Mouse (Mus musculus): Measurements from ENCODE around the gene 1700020N01Rik. TPM values are rescaled to one million over a fixed set of nuclear protein-coding genes. Genes with fewer than 3 reads are reported as not detected.

1700020N01Rik gene
- polyA plus RNA-seq, 1 experiment from 2014 or later, result not detected

DNA sequence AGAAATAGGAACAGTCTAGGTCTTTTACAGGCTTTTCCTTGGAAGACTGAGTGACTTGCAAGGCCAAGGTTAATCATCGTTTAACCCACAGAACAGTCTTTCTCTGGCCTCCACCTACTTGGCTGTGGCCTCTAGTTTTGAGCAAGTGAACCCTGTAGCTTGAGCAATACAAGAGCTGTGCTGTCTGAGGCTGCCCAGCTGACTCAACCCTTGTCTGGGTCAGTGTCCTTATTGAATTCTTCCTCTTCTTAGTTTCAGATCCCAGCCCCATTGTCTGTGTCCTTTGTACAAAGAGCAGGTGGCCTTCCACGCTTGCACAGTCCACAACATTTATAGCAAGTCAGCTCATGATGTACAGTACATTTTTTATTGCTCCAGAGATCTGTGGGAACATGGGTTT is 16.6 kb downstream of the 1700020N01Rik start:
- Histone ChIP-seq H3K4me1 (ENCODE audit: control insufficient read depth, insufficient read depth, low read length) (peaks cover 10% of the 10 kb centered on the region), H3K36me3 (ENCODE audit: control insufficient read depth, insufficient read depth, low read length) (no peaks in the 10 kb centered on the region), H3K9ac (ENCODE audit: low read depth, low read length) (no peak overlapping the region), H3K4me2 (ENCODE audit: low read depth, low read length) (no peak overlapping the region), H3K27me3 (replicated peaks; ENCODE audit: control insufficient read depth, insufficient read depth, low read length) (no peaks in the 10 kb centered on the region), H3K4me3 (ENCODE audit: low read depth, low read length) (no peak overlapping the region), H3K9me3 (ENCODE audit: control insufficient read depth, low read length) (no peaks in the 10 kb centered on the region), H3K27ac (replicated peaks; ENCODE audit: low read depth, low read length) (no peak overlapping the region)
- DNase-seq (ENCODE audit: low spot score) (no peak), ATAC-seq (ENCODE audit: low read depth) (no peak)
- 84% methylated on average over 2 of the region's 2 CpGs for WGBS

DNA sequence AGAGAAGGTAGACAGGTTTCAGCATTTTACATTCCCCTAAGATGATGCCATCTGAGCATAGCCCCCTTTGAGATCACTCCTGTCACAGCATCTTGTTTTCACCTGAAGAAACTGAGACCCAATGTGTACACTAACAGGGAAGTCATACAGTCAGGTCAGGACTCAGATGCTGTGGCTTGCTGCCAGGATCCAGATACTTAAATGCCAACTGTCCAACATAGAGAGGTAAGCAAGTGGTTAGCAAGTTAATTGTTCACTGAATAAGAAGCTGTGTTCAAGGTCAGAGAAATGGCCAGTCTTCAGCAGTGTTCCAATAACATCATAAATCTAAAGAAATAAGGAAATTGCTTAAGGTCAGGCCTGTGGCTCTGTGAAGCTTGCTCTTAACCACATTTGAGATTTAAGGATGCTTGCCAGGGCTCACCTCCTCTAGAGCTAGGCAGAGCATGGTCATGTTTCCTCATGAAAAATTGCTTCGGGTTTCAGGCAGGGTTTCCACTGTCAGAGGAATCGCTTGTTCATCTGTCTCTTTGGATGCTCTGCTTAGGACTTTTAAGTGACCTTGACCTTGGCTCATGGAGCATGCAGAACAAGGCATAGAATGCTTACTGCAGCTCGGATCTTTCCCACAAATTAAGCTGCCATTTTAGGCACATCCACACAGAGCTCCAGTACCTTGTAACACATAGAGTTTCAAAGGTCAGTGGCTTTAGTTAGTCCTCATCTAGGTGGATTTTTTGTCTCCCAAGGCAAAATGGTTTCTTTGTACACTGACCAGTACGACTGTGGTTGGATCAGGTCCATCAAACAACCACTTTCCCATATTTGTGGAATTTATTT is 20.3 kb downstream of the 1700020N01Rik start:
- H3K4me2 ChIP-seq (ENCODE audit: low read depth, low read length), result no peak overlapping the region
- ATAC-seq (ENCODE audit: low read depth), result no peak
- H3K4me3 ChIP-seq (ENCODE audit: low read depth, low read length), result no peak overlapping the region
- H3K36me3 ChIP-seq (ENCODE audit: control insufficient read depth, insufficient read depth, low read length), result no peaks in the 10 kb centered on the region
- no peaks in the 10 kb centered on the region for H3K4me1 ChIP-seq (ENCODE audit: control insufficient read depth, insufficient read depth, low read length)
- 75% methylated on average over 4 of the region's 4 CpGs for WGBS
- H3K27ac ChIP-seq (replicated peaks; ENCODE audit: low read depth, low read length), result no peak overlapping the region
- H3K9me3 ChIP-seq (ENCODE audit: control insufficient read depth, low read length), result no peaks in the 10 kb centered on the region
- no peaks in the 10 kb centered on the region for H3K27me3 ChIP-seq (replicated peaks; ENCODE audit: control insufficient read depth, insufficient read depth, low read length)
- H3K9ac ChIP-seq (ENCODE audit: low read depth, low read length), result no peak overlapping the region
- DNase-seq (ENCODE audit: low spot score), result no peak

DNA sequence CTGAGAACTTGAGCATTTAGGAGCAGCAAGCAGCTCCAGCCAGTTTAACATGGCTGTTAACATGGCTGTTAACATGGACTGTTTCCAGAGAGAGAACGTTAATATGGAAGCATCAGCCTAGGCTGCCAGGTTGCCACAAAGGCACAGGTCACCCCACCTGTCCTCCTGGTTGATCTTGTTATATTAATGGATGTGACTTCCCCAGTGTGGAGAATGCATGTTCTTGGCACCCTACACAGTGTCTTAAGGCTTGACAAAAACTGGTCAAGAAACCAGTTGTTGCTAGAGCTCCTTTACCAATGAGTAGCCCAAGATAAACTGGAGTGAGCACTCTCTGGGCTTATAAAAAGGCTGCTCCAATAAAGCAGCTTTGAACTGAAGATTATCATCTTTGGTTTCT is 21.6 kb downstream of the 1700020N01Rik start:
- H3K36me3 ChIP-seq (ENCODE audit: control insufficient read depth, insufficient read depth, low read length), result no peaks in the 10 kb centered on the region
- no peak for ATAC-seq (ENCODE audit: low read depth)
- H3K4me3 ChIP-seq (ENCODE audit: low read depth, low read length), result no peak overlapping the region
- 91% methylated on average over 1 of the region's 1 CpGs for WGBS
- no peaks in the 10 kb centered on the region for H3K27me3 ChIP-seq (replicated peaks; ENCODE audit: control insufficient read depth, insufficient read depth, low read length)
- no peaks in the 10 kb centered on the region for H3K4me1 ChIP-seq (ENCODE audit: control insufficient read depth, insufficient read depth, low read length)
- no peaks in the 10 kb centered on the region for H3K9me3 ChIP-seq (ENCODE audit: control insufficient read depth, low read length)
- no peak overlapping the region for H3K27ac ChIP-seq (replicated peaks; ENCODE audit: low read depth, low read length)
- no peak overlapping the region for H3K9ac ChIP-seq (ENCODE audit: low read depth, low read length)
- no peak for DNase-seq (ENCODE audit: low spot score)
- H3K4me2 ChIP-seq (ENCODE audit: low read depth, low read length), result no peak overlapping the region

DNA sequence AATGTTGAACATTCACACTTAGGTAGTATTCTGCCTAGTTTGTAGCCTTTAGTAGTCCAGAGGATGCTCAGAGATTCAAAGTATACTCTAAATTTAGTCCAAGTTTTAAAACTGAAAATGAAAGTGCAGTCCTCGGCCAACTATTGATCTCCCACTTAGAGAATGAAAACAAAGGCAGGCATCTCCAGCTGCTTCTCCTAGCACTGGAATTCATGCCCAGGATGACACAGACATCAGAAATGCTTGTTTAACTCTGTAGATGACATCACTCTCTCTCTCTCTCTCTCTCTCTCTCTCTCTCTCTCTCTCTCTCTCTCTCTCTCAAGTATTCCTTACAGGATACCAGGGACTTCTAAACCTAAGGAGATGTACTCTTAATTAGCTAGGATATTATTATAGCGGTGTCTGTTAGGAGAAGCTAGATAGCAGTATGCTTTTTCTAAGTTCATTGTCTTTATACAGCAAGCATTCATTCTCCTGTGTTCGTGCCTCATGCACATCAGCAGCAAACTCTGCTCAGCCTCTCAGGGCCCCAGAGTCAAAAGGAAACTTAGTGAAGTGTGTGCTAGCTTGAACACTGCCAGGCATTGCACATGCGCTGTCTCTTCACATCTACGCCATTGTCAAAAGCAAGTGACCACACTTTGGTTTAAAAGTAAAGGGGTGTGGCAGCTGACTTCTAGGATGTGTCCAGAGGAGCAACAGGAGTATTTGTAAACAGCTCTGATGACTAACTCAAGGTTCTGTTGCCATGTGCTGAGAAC is 26.0 kb downstream of the 1700020N01Rik start:
- DNase-seq (ENCODE audit: low spot score) (no peak), ATAC-seq (ENCODE audit: low read depth) (no peak)
- Histone ChIP-seq H3K4me2 (ENCODE audit: low read depth, low read length) (no peak overlapping the region), H3K27me3 (replicated peaks; ENCODE audit: control insufficient read depth, insufficient read depth, low read length) (no peaks in the 10 kb centered on the region), H3K9me3 (ENCODE audit: control insufficient read depth, low read length) (no peaks in the 10 kb centered on the region), H3K4me1 (ENCODE audit: control insufficient read depth, insufficient read depth, low read length) (no peaks in the 10 kb centered on the region), H3K9ac (ENCODE audit: low read depth, low read length) (no peak overlapping the region), H3K27ac (replicated peaks; ENCODE audit: low read depth, low read length) (no peak overlapping the region), H3K4me3 (ENCODE audit: low read depth, low read length) (no peak overlapping the region), H3K36me3 (ENCODE audit: control insufficient read depth, insufficient read depth, low read length) (no peaks in the 10 kb centered on the region)
- WGBS, result 76% methylated on average over 5 of the region's 5 CpGs

- Histone ChIP-seq H3K4me2 (ENCODE audit: low read depth, low read length) (no peak overlapping the region), H3K9ac (ENCODE audit: low read depth, low read length) (no peak overlapping the region), H3K4me1 (ENCODE audit: control insufficient read depth, insufficient read depth, low read length) (no peaks in the 10 kb centered on the region), H3K9me3 (ENCODE audit: control insufficient read depth, low read length) (no peaks in the 10 kb centered on the region), H3K27ac (replicated peaks; ENCODE audit: low read depth, low read length) (no peak overlapping the region), H3K4me3 (ENCODE audit: low read depth, low read length) (no peak overlapping the region), H3K36me3 (ENCODE audit: control insufficient read depth, insufficient read depth, low read length) (no peaks in the 10 kb centered on the region), H3K27me3 (replicated peaks; ENCODE audit: control insufficient read depth, insufficient read depth, low read length) (no peaks in the 10 kb centered on the region)
- DNase-seq (ENCODE audit: low spot score), result no peak
- ATAC-seq (ENCODE audit: low read depth), result no peak
- WGBS, result 78% methylated on average over 7 of the region's 7 CpGs
Observed at GRCm38 (mm10) chr10:21622065-21622464, 29.1 kb downstream of the 1700020N01Rik start.

DNA sequence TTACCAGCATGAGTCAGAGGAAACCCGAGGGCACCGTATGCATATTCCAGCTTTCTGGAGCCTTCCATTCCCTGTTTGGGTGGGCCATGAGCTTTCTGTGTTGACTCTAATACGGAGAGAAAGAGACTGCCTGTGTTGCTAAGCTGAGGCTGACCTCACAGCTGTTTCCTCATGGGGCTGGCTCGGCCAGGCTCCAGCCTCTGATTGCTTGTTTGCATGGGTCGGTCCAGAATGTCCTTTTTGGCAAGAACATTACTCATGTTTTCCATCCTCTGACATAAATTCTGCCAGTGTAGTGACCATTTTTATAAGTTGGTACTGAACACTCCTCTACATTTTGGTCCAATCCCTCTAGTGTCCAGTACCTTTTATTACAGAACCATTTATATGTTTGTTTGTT is 35.6 kb downstream of the 1700020N01Rik start:
- no peak overlapping the region for H3K4me3 ChIP-seq (ENCODE audit: low read depth, low read length)
- ATAC-seq (ENCODE audit: low read depth), result peak; percentile 62; the same call in 1 of the 2 replicates
- H3K4me2 ChIP-seq (ENCODE audit: low read depth, low read length), result no peak overlapping the region
- DNase-seq (ENCODE audit: low spot score), result peak; percentile 75
- H3K9me3 ChIP-seq (ENCODE audit: control insufficient read depth, low read length), result no peaks in the 10 kb centered on the region
- no peaks in the 10 kb centered on the region for H3K27me3 ChIP-seq (replicated peaks; ENCODE audit: control insufficient read depth, insufficient read depth, low read length)
- H3K27ac ChIP-seq (replicated peaks; ENCODE audit: low read depth, low read length), result no peak overlapping the region; the same call in 1 of the 2 replicates
- WGBS, result 47% methylated on average over 5 of the region's 5 CpGs
- H3K9ac ChIP-seq (ENCODE audit: low read depth, low read length), result no peak overlapping the region
- no peaks in the 10 kb centered on the region for H3K36me3 ChIP-seq (ENCODE audit: control insufficient read depth, insufficient read depth, low read length)
- no peaks in the 10 kb centered on the region; the same call in 1 of the 2 replicates for H3K4me1 ChIP-seq (ENCODE audit: control insufficient read depth, insufficient read depth, low read length)

DNA sequence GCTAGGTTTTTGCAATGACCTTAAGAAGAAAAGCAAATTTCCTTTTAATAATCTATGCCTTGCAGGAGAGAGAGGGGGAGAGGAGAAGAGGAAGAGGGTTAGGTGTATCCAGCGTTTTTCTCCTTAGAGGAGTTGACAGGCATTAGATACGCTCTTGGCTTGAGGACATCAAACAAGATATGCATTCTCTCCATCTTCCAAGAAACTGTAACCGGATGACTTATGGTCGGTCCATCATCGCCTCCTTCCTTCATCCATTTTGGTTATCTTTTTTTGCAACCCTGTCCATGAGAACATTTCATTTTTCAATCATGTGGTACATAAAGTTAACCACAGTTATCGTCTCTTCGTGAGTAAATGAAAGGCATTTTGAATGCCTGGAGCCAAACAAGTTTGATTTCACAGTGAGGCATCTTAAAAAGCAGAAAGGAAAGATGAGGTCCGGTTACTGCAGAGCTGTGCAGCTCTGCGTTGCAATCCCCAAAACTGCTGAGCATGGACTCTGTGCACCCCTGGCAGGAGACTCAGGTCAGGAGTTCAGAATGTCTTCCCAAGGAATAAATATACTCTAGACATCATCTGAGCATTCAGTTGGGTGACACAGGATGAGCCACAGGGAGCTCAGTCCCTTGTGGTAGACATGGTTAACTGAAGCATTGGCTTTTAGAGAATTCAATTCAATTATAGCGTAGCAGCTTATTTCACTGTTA is 36.2 kb downstream of the 1700020N01Rik start:
- no peak overlapping the region; the same call in 1 of the 2 replicates for H3K27ac ChIP-seq (replicated peaks; ENCODE audit: low read depth, low read length)
- no peak overlapping the region for H3K4me3 ChIP-seq (ENCODE audit: low read depth, low read length)
- DNase-seq (ENCODE audit: low spot score) (peak; percentile 40), ATAC-seq (ENCODE audit: low read depth) (no peak)
- no peak overlapping the region for H3K9ac ChIP-seq (ENCODE audit: low read depth, low read length)
- H3K36me3 ChIP-seq (ENCODE audit: control insufficient read depth, insufficient read depth, low read length), result no peaks in the 10 kb centered on the region
- no peak overlapping the region for H3K4me2 ChIP-seq (ENCODE audit: low read depth, low read length)
- H3K4me1 ChIP-seq (ENCODE audit: control insufficient read depth, insufficient read depth, low read length), result no peaks in the 10 kb centered on the region; the same call in 1 of the 2 replicates
- no peaks in the 10 kb centered on the region for H3K27me3 ChIP-seq (replicated peaks; ENCODE audit: control insufficient read depth, insufficient read depth, low read length)
- H3K9me3 ChIP-seq (ENCODE audit: control insufficient read depth, low read length), result no peaks in the 10 kb centered on the region
- 66% methylated on average over 10 of the region's 10 CpGs for WGBS

- WGBS, result 97% methylated on average over 1 of the region's 1 CpGs
Observed at GRCm38 (mm10) chr10:21631481-21631880, 38.5 kb downstream of the 1700020N01Rik start.

More at GRCm38 (mm10) chr10:21631481-21631880, 38.5 kb downstream of the 1700020N01Rik start:
- Histone ChIP-seq H3K9me3 (ENCODE audit: control insufficient read depth, low read length) (no peaks in the 10 kb centered on the region), H3K4me2 (ENCODE audit: low read depth, low read length) (no peak overlapping the region), H3K27ac (replicated peaks; ENCODE audit: low read depth, low read length) (no peak overlapping the region), H3K4me3 (ENCODE audit: low read depth, low read length) (no peak overlapping the region), H3K9ac (ENCODE audit: low read depth, low read length) (no peak overlapping the region), H3K36me3 (ENCODE audit: control insufficient read depth, insufficient read depth, low read length) (no peaks in the 10 kb centered on the region), H3K4me1 (ENCODE audit: control insufficient read depth, insufficient read depth, low read length) (peaks cover 9% of the 10 kb centered on the region; the same call in 1 of the 2 replicates), H3K27me3 (replicated peaks; ENCODE audit: control insufficient read depth, insufficient read depth, low read length) (no peaks in the 10 kb centered on the region)
- DNase-seq (ENCODE audit: low spot score), result no peak
- no peak for ATAC-seq (ENCODE audit: low read depth)

All from embryonic facial prominence, embryonic 14.5 days (tissue).